In genomic region chr13:48049796-48050195, GRCm38 (mm10) we compare ENCODE assay signal across 20 mouse cellular contexts.
A peak's percentile ranks its signal among the peaks of the same experiment; 100 is the strongest.
DNase-seq lines count a peak whose midpoint lies in the region; ATAC-seq and TF ChIP-seq lines count a peak whose summit lies in the region.
"Had no signal": no experiment of that assay in that cellular context is flagged by ENCODE, and none has a peak within 500 bp of the region (broad histone marks: within the 10 kb centered on the region; RNA-seq: fewer than 3 reads in every experiment).

No protein-coding gene starts in this region.

- H3K9me3 ChIP-seq in forebrain, embryonic 16.5 days (ENCODE audit: control insufficient read depth, low read length), result no peaks in the 10 kb centered on the region
- no peaks in the 10 kb centered on the region for H3K9me3 ChIP-seq in forebrain, embryonic 13.5 days (replicated peaks)
- no peaks in the 10 kb centered on the region for H3K9me3 ChIP-seq in intestine, embryonic 14.5 days (ENCODE audit: control insufficient read depth, low read length)
- no peaks in the 10 kb centered on the region for H3K9me3 ChIP-seq in intestine, postnatal 0 days (ENCODE audit: control insufficient read depth)
- H3K9me3 ChIP-seq: embryonic facial prominence, embryonic 10.5 days; embryonic facial prominence, embryonic 12.5 days; forebrain, embryonic 12.5 days had no signal

- H3K4me3 ChIP-seq in forebrain, embryonic 16.5 days (replicated peaks; ENCODE audit: low read length), result no peak overlapping the region
- H3K4me3 ChIP-seq in forebrain, embryonic 13.5 days, result no peak overlapping the region
- H3K4me3 ChIP-seq in intestine, embryonic 14.5 days (ENCODE audit: low read depth, low read length), result no peak overlapping the region
- no peak overlapping the region for H3K4me3 ChIP-seq in intestine, postnatal 0 days (ENCODE audit: low read depth, low read length)
- H3K4me3 ChIP-seq: embryonic facial prominence, embryonic 10.5 days; embryonic facial prominence, embryonic 12.5 days; forebrain, embryonic 12.5 days had no signal

- H3K27me3 ChIP-seq in forebrain, embryonic 16.5 days (replicated peaks; ENCODE audit: control insufficient read depth, insufficient read depth, low read length), result no peaks in the 10 kb centered on the region
- H3K27me3 ChIP-seq in forebrain, embryonic 13.5 days, result 0 out of 2 replicates have a peak, but pooled peaks cover 2% of the 10 kb centered on the region
- H3K27me3 ChIP-seq in intestine, embryonic 14.5 days (replicated peaks; ENCODE audit: control insufficient read depth, insufficient read depth, low read length), result no peaks in the 10 kb centered on the region
- no peaks in the 10 kb centered on the region for H3K27me3 ChIP-seq in intestine, postnatal 0 days (replicated peaks; ENCODE audit: control insufficient read depth, insufficient read depth, low read length)
- H3K27me3 ChIP-seq: embryonic facial prominence, embryonic 12.5 days; forebrain, embryonic 12.5 days had no signal

- DNase-seq in intestine, embryonic 14.5 days (ENCODE audit: low spot score), result peak; percentile 18
- DNase-seq in layer of hippocampus, postnatal 14 days (ENCODE audit: low spot score in 2 of 2), result peak; percentile 6 to 48
- no peak for DNase-seq in layer of hippocampus, postnatal 25 days (ENCODE audit: extremely low spot score in 1 of 2, low spot score in 1 of 2)
- DNase-seq in brain, embryonic 14.5 days (ENCODE audit: low read depth), result peak; percentile 78
- no peak for DNase-seq in ovary, postnatal 36 days (ENCODE audit: low spot score)
- DNase-seq: adrenal gland, adult 2 months; adrenal gland, postnatal 10 days; adrenal gland, postnatal 25 days; cerebellum, adult 11-12 months; cerebellum, adult 2 months; cerebellum, adult 9-10 months; cerebellum, postnatal 10 days; cerebellum, postnatal 25 days; forebrain, postnatal 0 days had no signal

- no peak for TF ChIP-seq CTCF in intestine, postnatal 0 days (IDR thresholded peaks at IDR 0.05; ENCODE audit: low read depth)
- no peak for TF ChIP-seq CTCF in brain, embryonic 14.5 days (IDR thresholded peaks at IDR 0.05; ENCODE audit: borderline replicate concordance, extremely low read depth, insufficient read depth, insufficient read length)

- H3K4me2 ChIP-seq in forebrain, embryonic 16.5 days (ENCODE audit: low read length), result no peak overlapping the region
- no peak overlapping the region for H3K4me2 ChIP-seq in forebrain, embryonic 13.5 days
- H3K4me2 ChIP-seq in intestine, embryonic 14.5 days (ENCODE audit: low read length), result no peak overlapping the region
- H3K4me2 ChIP-seq in intestine, postnatal 0 days (replicated peaks; ENCODE audit: low read depth), result no peak overlapping the region
- H3K4me2 ChIP-seq: embryonic facial prominence, embryonic 12.5 days; forebrain, embryonic 12.5 days had no signal

- no peak overlapping the region for H3K9ac ChIP-seq in forebrain, embryonic 16.5 days (replicated peaks; ENCODE audit: low read depth, low read length)
- H3K9ac ChIP-seq in forebrain, embryonic 13.5 days, result no peak overlapping the region
- no peak overlapping the region for H3K9ac ChIP-seq in intestine, embryonic 14.5 days (ENCODE audit: low read length)
- no peak overlapping the region for H3K9ac ChIP-seq in intestine, postnatal 0 days (ENCODE audit: low read depth, low read length)
- H3K9ac ChIP-seq: embryonic facial prominence, embryonic 12.5 days; forebrain, embryonic 12.5 days; forebrain, postnatal 0 days had no signal

- H3K36me3 ChIP-seq in forebrain, embryonic 16.5 days (ENCODE audit: control insufficient read depth, insufficient read depth), result no peaks in the 10 kb centered on the region
- H3K36me3 ChIP-seq in forebrain, embryonic 13.5 days (ENCODE audit: poor library complexity, severe bottlenecking), result no peaks in the 10 kb centered on the region
- no peaks in the 10 kb centered on the region for H3K36me3 ChIP-seq in intestine, embryonic 14.5 days (ENCODE audit: control insufficient read depth, insufficient read depth, low read length)
- no peaks in the 10 kb centered on the region for H3K36me3 ChIP-seq in intestine, postnatal 0 days (ENCODE audit: control insufficient read depth, insufficient read depth)
- H3K36me3 ChIP-seq: embryonic facial prominence, embryonic 10.5 days; embryonic facial prominence, embryonic 12.5 days; forebrain, embryonic 12.5 days had no signal

- H3K27ac ChIP-seq in forebrain, embryonic 16.5 days (ENCODE audit: low read length), result no peak overlapping the region
- no peak overlapping the region for H3K27ac ChIP-seq in forebrain, embryonic 13.5 days
- H3K27ac ChIP-seq in intestine, embryonic 14.5 days (ENCODE audit: low read depth), result no peak overlapping the region
- no peak overlapping the region for H3K27ac ChIP-seq in intestine, postnatal 0 days (ENCODE audit: low read depth, low read length)
- H3K27ac ChIP-seq: embryonic facial prominence, embryonic 10.5 days; embryonic facial prominence, embryonic 12.5 days; forebrain, embryonic 12.5 days had no signal

- H3K4me1 ChIP-seq in forebrain, embryonic 16.5 days (replicated peaks; ENCODE audit: control insufficient read depth, insufficient read depth, low read length), result peaks cover 6% of the 10 kb centered on the region
- peaks cover 10% of the 10 kb centered on the region for H3K4me1 ChIP-seq in forebrain, embryonic 13.5 days
- no peaks in the 10 kb centered on the region; the same call in 1 of the 2 replicates for H3K4me1 ChIP-seq in intestine, embryonic 14.5 days (replicated peaks; ENCODE audit: control insufficient read depth, insufficient read depth, low read length)
- H3K4me1 ChIP-seq in intestine, postnatal 0 days (replicated peaks; ENCODE audit: control insufficient read depth, insufficient read depth, low read length), result no peaks in the 10 kb centered on the region
- H3K4me1 ChIP-seq: embryonic facial prominence, embryonic 10.5 days; embryonic facial prominence, embryonic 12.5 days had no signal

- 76% methylated on average over 6 of the region's 6 CpGs for WGBS in forebrain, embryonic 16.5 days
- WGBS in forebrain, embryonic 13.5 days, result 92% methylated on average over 6 of the region's 6 CpGs
- WGBS in intestine, embryonic 14.5 days, result 90% methylated on average over 6 of the region's 6 CpGs
- 92% methylated on average over 6 of the region's 6 CpGs for WGBS in intestine, postnatal 0 days

- TF ChIP-seq POLR2A in brain, embryonic 14.5 days (IDR thresholded peaks at IDR 0.05; ENCODE audit: borderline replicate concordance, extremely low read depth, insufficient read depth, insufficient read length, poor library complexity, severe bottlenecking), result no peak

- ATAC-seq in forebrain, embryonic 16.5 days, result 0 out of 2 replicates have a peak, but pooled peaks have one; percentile 55
- no peak for ATAC-seq in forebrain, embryonic 13.5 days
- ATAC-seq in intestine, embryonic 14.5 days (replicated peaks; ENCODE audit: low FRiP score, low TSS enrichment, low read depth), result no peak
- no peak for ATAC-seq in intestine, postnatal 0 days
- ATAC-seq: forebrain, postnatal 0 days had no signal

Comparison
In these comparisons a context has a peak if more than half of its experiments do, and no peak if none do; other contexts are left out.
1. DNase-seq: peak in intestine, embryonic 14.5 days (single experiment), layer of hippocampus, postnatal 14 days (2 of 2) and brain, embryonic 14.5 days (single experiment); none in layer of hippocampus, postnatal 25 days (0 of 2) and ovary, postnatal 36 days (single experiment).